Mouse (Mus musculus): Measurements from ENCODE around the gene Ahnak2. TPM values are rescaled to one million over a fixed set of nuclear protein-coding genes. Genes with fewer than 3 reads are reported as not detected.

The Ahnak2 gene
- total RNA-seq, 4 experiments from 2014 or later: 7.5 to 9.3 (median 8.1) TPM

DNA sequence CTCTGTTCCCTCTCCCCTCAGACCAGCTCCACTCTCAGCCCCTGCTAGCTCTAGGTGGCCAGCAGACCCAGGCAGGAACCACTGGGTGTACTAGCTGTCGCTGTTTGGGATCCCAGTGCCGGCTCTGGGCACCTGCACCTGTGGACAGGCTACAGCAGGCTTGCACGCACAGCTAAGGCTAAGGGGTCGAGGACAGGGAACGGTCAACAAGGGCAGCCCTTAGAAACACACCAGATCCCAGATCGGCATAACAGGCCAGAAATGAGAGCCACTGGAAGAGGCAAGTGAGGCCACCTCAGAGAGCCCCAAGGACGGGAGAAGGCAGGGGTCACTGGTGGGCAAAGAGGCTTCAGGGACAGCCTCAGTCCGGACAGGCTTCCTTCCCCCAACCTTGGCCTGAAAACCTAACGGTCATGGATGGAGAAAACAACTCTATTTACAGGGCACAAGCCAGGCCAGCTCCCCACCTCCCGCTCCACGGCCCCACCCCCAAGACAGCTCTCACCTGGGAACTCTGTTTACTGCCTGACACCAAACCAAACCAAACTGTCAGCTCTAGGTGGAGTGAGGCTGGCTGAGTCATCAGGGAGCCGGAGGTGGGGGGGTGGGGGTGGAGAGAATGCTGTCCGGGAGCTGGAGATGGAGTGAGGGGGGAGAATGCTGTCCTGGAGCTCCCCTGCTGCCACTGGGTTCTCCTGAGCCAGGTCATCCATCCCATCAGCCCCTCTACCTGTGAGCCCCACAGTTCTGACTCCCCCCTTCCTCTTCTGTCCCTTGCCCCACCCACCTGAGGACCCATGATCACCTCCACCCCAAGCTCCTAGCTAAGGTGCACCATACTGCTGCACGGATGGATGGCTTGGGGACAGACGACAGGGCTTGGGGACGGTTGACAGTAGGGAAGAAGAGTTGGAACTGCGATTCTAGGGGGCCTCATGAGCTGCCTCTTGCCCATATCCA is 5.6 kb downstream of the Ahnak2 start:
- DNase-seq (ENCODE audit: low spot score in 2 of 2): no peak

DNA sequence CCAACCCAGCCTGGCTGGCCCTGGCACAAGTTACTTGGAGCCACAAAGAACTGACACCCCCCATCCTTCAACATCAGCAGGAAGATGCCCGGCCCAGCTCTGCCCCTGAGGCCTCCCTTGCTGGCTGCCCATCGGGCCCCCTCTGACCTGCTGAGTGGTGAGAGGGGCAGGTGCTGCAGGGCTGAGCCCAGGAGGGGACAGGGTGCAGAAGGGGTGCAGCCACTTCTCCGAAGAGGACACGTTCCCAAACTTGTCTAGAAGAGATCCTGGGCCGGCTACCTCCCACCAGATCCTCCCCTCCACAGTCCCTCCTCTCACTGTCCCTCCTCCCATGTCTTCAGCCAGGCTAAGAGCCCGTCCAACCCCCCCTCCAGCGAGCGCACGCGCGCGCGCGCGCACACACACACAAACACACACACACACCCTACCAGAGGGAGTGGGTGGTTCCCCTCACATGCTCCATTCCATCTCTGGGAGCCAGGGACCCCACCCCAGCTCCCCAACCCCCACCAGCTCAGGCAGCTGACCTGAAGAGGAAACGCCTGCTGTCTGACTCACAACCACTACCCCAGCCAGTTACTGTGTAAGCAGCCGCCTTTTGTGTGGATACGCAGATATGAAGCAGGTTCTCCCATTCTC is 6.9 kb downstream of the Ahnak2 start:
- no peak for DNase-seq (ENCODE audit: low spot score in 2 of 2)

DNA sequence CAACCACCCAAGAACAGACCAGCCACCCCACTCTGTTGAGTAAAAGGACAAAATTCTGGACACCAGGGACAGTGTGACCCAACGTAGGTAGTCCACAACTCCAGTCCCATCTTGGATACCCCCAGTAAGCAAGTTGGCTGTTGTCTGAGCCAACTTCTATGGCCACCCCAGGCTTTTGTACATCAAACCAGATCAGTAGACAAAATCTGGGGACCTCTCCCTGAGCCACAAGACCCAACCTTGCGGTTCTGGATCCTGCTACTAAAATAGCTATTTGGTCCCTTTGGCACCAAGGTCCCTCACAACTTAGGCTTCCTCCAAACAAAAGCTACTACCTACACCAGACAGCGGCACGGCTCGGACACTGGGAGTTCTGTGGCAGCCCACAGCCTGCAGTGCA is 7.5 kb downstream of the Ahnak2 start:
- DNase-seq (ENCODE audit: low spot score in 2 of 2): no peak

DNA sequence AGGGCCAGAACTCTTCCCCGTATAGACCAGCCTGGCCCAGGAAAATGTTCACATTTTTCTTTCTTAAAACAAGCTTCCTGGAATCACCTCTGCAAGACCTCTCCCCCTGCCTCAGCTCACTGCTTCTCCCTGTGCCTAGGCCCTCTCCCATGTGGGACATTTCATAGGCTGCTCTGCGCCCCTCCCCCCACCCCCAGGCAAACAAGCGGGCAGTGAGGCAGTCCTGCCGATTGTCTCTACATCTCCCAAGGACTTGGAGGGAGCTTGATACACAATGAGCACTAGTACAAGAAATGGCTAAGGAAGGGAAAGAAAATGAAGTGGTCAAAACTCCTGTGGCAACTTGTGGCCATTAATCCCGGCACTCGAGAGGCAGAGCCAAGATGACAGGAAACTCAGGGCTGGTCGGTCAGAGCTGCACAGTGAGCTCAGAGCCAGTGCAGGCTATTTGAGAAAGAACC is 8.1 kb downstream of the Ahnak2 start:
- no peak for DNase-seq (ENCODE audit: low spot score in 2 of 2)

- DNase-seq (ENCODE audit: low spot score in 2 of 2): no peak
Observed at GRCm38 (mm10) chr12:112793601-112794355, 8.7 kb downstream of the Ahnak2 start.

- DNase-seq (ENCODE audit: low spot score in 2 of 2): no peak
Observed at GRCm38 (mm10) chr12:112791026-112791425, 11.4 kb downstream of the Ahnak2 start.

GRCm38 (mm10) chr12:112774481-112774880 is 28.0 kb downstream of the Ahnak2 start:
- no peak for DNase-seq (ENCODE audit: low spot score in 2 of 2)

GRCm38 (mm10) chr12:112774026-112774425 is 28.4 kb downstream of the Ahnak2 start:
- no peak for DNase-seq (ENCODE audit: low spot score in 2 of 2)

- no peak for DNase-seq (ENCODE audit: low spot score in 2 of 2)
Observed at GRCm38 (mm10) chr12:112773366-112773765, 29.1 kb downstream of the Ahnak2 start.

- DNase-seq (ENCODE audit: low spot score in 2 of 2): no peak
Observed at GRCm38 (mm10) chr12:112772306-112772705, 30.2 kb downstream of the Ahnak2 start.

GRCm38 (mm10) chr12:112770396-112770795 is 32.1 kb downstream of the Ahnak2 start:
- DNase-seq (ENCODE audit: low spot score in 2 of 2): no peak

- DNase-seq (ENCODE audit: low spot score in 2 of 2): no peak
Observed at GRCm38 (mm10) chr12:112769751-112770150, 32.7 kb downstream of the Ahnak2 start.

GRCm38 (mm10) chr12:112769031-112769430 is 33.4 kb downstream of the Ahnak2 start:
- no peak for DNase-seq (ENCODE audit: low spot score in 2 of 2)

- DNase-seq (ENCODE audit: low spot score in 2 of 2): no peak
Observed at GRCm38 (mm10) chr12:112768166-112768565, 34.3 kb downstream of the Ahnak2 start.

- DNase-seq (ENCODE audit: low spot score in 2 of 2): no peak
Observed at GRCm38 (mm10) chr12:112767036-112767890, 35.2 kb downstream of the Ahnak2 start.

- DNase-seq (ENCODE audit: low spot score in 2 of 2): no peak
Observed at GRCm38 (mm10) chr12:112766586-112766985, 35.9 kb downstream of the Ahnak2 start.

DNA sequence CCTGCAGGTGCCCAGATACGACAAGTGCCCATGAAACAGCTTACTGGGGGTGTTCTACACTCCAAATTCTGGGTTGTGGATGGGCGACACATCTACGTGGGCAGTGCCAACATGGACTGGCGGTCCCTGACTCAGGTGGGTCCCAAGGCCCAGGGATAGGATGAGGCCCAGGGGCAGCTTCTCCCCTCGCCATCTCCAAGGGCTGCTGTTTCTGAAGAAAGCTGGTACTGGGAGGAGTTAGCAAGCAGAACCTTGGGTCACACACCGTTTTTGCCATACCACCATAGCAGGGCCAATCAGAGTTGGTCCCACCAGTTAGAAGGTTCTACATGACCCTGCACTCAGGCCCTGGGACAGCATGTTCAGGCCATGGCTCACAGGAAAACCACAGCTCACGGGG is 37.5 kb downstream of the Ahnak2 start:
- no peak for DNase-seq (ENCODE audit: low spot score in 2 of 2)

DNA sequence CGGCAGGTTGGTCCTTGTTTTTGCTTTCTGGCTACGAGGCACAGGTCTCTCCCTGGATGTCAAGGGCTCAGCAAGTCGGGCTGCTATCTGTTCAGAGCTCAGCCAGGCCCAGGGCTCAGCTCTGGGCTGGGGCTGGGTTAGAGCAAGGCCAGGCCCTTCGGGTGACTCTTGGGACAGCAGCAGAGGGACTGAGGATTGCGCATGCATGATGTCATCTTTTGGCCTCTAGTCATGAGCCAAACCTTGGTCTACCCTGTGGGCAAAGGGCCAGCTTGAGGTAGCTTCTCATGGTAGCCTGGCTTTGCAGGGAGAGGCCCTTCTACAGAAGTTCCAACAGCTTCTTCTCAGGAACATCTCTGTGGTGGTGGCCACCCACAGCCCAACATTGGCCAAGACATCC is 38.3 kb downstream of the Ahnak2 start:
- DNase-seq (ENCODE audit: low spot score in 2 of 2): no peak

DNA sequence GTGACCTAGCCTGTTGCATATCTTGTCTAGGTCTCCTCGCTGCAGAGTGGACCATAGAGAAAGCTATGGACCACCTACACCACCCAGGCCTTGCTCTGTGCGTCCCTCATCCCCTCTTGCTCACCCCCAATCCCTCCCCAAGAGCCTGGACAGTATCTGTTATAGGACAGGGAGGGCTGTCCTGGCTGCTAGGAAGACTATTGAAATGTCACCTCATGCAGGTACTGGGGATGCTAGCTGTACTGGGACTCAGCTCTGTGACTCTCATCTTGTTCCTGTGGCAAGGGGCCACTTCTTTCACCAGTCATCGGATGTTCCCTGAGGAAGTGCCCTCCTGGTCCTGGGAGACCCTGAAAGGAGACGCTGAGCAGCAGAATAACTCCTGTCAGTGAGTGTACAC is 39.3 kb downstream of the Ahnak2 start:
- no peak for DNase-seq (ENCODE audit: low spot score in 2 of 2)

DNA sequence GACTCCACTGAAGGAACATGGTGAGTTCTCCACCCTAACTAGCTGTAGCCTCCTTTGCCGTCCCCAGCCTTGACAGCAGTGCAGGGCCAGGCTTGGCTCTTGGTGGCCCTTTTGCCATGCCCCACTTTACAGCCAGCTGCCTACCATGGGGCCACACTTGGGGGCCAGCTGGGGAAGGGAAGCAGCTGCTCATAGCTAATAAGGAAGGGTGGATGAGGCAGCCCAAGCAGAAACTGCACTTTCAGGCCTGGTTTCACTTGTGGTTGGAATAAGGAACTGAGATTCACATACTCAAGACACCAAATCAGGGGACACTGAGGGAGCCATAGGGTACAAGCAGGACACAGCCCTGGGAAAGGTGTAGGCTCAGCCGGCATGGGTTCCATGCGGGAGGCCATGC is 40.4 kb downstream of the Ahnak2 start:
- DNase-seq (ENCODE audit: low spot score in 2 of 2): no peak

DNA sequence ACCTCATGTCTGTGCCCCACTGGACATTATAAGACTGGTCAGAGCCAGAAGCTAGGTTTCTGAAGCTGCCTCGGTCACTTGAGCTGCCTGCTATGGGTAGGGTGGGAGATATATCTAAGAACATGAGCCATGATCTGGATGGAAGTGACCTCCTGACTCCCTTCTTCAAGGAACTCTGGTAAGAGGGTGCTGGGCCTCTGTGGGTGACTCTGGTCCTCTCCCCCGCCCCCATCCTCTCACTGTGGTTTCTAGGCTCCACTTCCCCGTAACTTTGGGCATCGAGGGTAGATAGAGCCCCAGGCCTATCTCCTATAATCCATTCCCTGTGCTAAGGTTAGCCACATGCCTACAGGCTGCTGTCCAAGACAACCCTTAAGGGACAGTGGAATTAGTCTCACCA is 41.0 kb downstream of the Ahnak2 start:
- DNase-seq (ENCODE audit: low spot score in 2 of 2): no peak
